Mouse (Mus musculus): ENCODE data around the gene Gm21987. TPM values are rescaled to one million over a fixed set of nuclear protein-coding genes. Genes with fewer than 3 reads are reported as not detected.

Gene Gm21987
- not detected in 2 replicates for polyA plus RNA-seq (2014; fragmentation: Nextera tagmentation; extraction: Ambion mirVana)

DNA sequence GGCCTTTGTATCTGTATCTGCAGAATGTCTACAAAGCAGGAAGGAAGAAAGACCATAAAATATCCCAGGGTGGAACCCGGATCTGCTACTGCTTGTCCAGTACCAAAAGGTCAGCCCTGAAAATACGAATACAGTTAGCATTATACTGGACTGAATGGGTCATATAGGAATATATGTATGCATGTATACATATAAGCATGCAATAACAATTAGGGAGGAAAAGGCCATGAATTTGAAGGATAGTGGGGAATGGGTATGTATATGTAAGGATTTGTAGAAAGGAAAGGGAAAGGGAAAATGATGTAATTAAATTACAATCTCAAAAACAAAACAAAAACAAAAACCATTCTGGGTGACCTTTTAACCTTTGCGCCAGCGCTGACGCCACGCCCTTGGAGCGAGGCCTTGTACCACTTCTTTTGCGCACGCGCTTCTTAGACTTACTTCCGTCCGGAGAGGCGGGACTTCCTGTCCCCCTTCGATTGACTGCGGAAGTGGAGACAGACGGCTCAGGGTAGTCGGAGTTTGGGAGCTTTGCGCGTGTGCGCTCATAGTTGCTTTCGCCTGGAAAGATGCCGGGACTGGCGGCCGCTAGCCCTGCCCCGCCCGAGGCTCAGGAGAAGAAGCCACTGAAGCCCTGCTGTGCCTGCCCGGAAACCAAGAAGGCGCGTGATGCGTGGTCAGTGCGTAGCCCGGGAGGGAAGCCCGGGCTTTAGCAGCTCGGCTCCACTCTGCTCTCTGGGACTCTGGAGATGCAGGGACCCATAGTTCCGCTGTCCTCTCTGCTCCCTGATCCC, at the start of gene Gm21987, which contains the start of gene Cox17:
Gene Gm21987 (plus strand): TSS at position 512 of the 797 bp plus-strand sequence.
Gene Cox17 (plus strand): TSS at position 463 of the 797 bp plus-strand sequence.
- 4% methylated on average over 35 of the region's 35 CpGs for WGBS
- H3K27me3 ChIP-seq (ENCODE audit: control insufficient read depth, insufficient read depth, low read length): no peaks in the 10 kb centered on the region
- H3K4me1 ChIP-seq (replicated peaks; ENCODE audit: control insufficient read depth, insufficient read depth, low read length): peaks cover 3% of the 10 kb centered on the region; the same call in 1 of the 2 replicates
- DNase-seq (ENCODE audit: low spot score): peak; percentile 91
- no peaks in the 10 kb centered on the region for H3K9me3 ChIP-seq (ENCODE audit: control insufficient read depth, low read length)
- peak within 1 kb of the TSS; percentile 65 for H3K4me2 ChIP-seq (ENCODE audit: low read depth, low read length, severe bottlenecking)
- H3K9ac ChIP-seq (ENCODE audit: low read length): peak within 1 kb of the TSS; percentile 74
- H3K27ac ChIP-seq (ENCODE audit: low read depth, low read length): peak within 1 kb of the TSS; percentile 84
- H3K4me3 ChIP-seq (ENCODE audit: low read depth, low read length): peak within 1 kb of the TSS; percentile 74
- peaks cover 2% of the 10 kb centered on the region; the same call in 1 of the 2 replicates for H3K36me3 ChIP-seq (ENCODE audit: control insufficient read depth, insufficient read depth, low read length)
- ATAC-seq (replicated peaks; ENCODE audit: low FRiP score): peak; percentile 96

DNA sequence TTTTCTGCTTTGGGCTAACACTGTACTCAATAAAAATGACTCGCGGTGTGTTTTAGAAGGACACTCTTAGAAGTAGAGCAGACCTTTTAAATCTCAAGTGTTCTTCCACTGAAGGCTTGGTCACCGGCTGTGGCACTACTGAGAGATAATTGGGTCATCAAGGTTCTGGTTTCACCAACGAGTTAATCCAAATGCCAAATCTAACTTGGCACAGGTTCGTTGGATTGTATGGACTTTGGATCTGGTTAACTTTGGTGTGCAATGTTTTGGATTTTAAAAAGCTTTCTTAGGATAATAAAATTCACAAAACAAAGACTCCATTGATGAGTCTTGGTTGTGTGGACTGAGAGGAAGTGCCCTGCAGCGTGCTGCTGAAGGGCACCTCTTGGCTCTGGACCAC, 48.4 kb upstream of the Gm21987 start:
- Histone ChIP-seq H3K4me1 (replicated peaks; ENCODE audit: control insufficient read depth, insufficient read depth, low read length) (no peaks in the 10 kb centered on the region), H3K27ac (ENCODE audit: low read depth, low read length) (no peak overlapping the region), H3K9ac (ENCODE audit: low read length) (no peak overlapping the region), H3K4me3 (ENCODE audit: low read depth, low read length) (no peak overlapping the region), H3K9me3 (ENCODE audit: control insufficient read depth, low read length) (no peaks in the 10 kb centered on the region), H3K27me3 (ENCODE audit: control insufficient read depth, insufficient read depth, low read length) (no peaks in the 10 kb centered on the region), H3K36me3 (ENCODE audit: control insufficient read depth, insufficient read depth, low read length) (no peaks in the 10 kb centered on the region), H3K4me2 (ENCODE audit: low read depth, low read length, severe bottlenecking) (no peak overlapping the region)
- WGBS: 89% methylated on average over 6 of the region's 6 CpGs
- DNase-seq (ENCODE audit: low spot score) (peak; percentile 17), ATAC-seq (replicated peaks; ENCODE audit: low FRiP score) (no peak)

DNA sequence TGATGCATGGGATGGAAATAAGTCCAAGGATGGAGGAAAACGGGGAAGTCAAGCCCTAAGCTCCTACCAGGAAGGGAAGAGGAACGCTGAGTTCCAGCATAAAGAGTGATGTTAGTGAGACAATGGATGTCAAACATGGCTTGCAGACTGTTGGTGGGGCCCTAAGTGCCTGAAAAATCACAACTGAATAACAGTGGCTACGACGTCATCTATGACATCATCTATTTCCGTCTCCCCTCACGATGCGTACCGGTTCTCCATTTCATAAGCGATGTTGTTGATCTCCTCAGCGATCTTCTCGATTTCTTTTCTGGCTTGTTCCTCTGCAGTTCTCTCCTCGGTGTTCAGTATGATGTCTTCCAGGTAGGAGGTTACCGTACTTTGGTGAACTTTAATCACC, 44.5 kb upstream of the Gm21987 start:
- no peak for DNase-seq (ENCODE audit: low spot score)
- whole genome bisulfite sequencing: 89% methylated on average over 13 of the region's 13 CpGs
- ATAC-seq (replicated peaks; ENCODE audit: low FRiP score): no peak
- Histone ChIP-seq H3K9ac (ENCODE audit: low read length) (no peak overlapping the region), H3K4me3 (ENCODE audit: low read depth, low read length) (no peak overlapping the region), H3K36me3 (ENCODE audit: control insufficient read depth, insufficient read depth, low read length) (no peaks in the 10 kb centered on the region), H3K27ac (ENCODE audit: low read depth, low read length) (no peak overlapping the region), H3K27me3 (ENCODE audit: control insufficient read depth, insufficient read depth, low read length) (no peaks in the 10 kb centered on the region), H3K4me1 (replicated peaks; ENCODE audit: control insufficient read depth, insufficient read depth, low read length) (no peaks in the 10 kb centered on the region; the same call in 1 of the 2 replicates), H3K9me3 (ENCODE audit: control insufficient read depth, low read length) (no peaks in the 10 kb centered on the region), H3K4me2 (ENCODE audit: low read depth, low read length, severe bottlenecking) (no peak overlapping the region)

- Histone ChIP-seq H3K27me3 (ENCODE audit: control insufficient read depth, insufficient read depth, low read length) (no peaks in the 10 kb centered on the region), H3K9ac (ENCODE audit: low read length) (no peak overlapping the region), H3K9me3 (ENCODE audit: control insufficient read depth, low read length) (no peaks in the 10 kb centered on the region), H3K4me1 (replicated peaks; ENCODE audit: control insufficient read depth, insufficient read depth, low read length) (no peaks in the 10 kb centered on the region; the same call in 1 of the 2 replicates), H3K4me2 (ENCODE audit: low read depth, low read length, severe bottlenecking) (no peak overlapping the region), H3K36me3 (ENCODE audit: control insufficient read depth, insufficient read depth, low read length) (no peaks in the 10 kb centered on the region), H3K4me3 (ENCODE audit: low read depth, low read length) (no peak overlapping the region), H3K27ac (ENCODE audit: low read depth, low read length) (no peak overlapping the region)
- 80% methylated on average over 17 of the region's 17 CpGs for WGBS
- ATAC-seq (replicated peaks; ENCODE audit: low FRiP score) (no peak), DNase-seq (ENCODE audit: low spot score) (no peak)
Observed at GRCm38 (mm10) chr16:38304460-38305194, 42.2 kb upstream of the Gm21987 start.

GRCm38 (mm10) chr16:38306571-38307220, 40.1 kb upstream of the Gm21987 start:
- no peak overlapping the region for H3K4me2 ChIP-seq (ENCODE audit: low read depth, low read length, severe bottlenecking)
- H3K27me3 ChIP-seq (ENCODE audit: control insufficient read depth, insufficient read depth, low read length): no peaks in the 10 kb centered on the region
- no peak for DNase-seq (ENCODE audit: low spot score)
- H3K4me3 ChIP-seq (ENCODE audit: low read depth, low read length): no peak overlapping the region
- no peaks in the 10 kb centered on the region; the same call in 1 of the 2 replicates for H3K4me1 ChIP-seq (replicated peaks; ENCODE audit: control insufficient read depth, insufficient read depth, low read length)
- H3K9me3 ChIP-seq (ENCODE audit: control insufficient read depth, low read length): no peaks in the 10 kb centered on the region
- 45% methylated on average over 18 of the region's 18 CpGs for WGBS
- H3K36me3 ChIP-seq (ENCODE audit: control insufficient read depth, insufficient read depth, low read length): no peaks in the 10 kb centered on the region
- H3K27ac ChIP-seq (ENCODE audit: low read depth, low read length): no peak overlapping the region
- no peak overlapping the region for H3K9ac ChIP-seq (ENCODE audit: low read length)
- ATAC-seq (replicated peaks; ENCODE audit: low FRiP score): no peak

GRCm38 (mm10) chr16:38307221-38307605, 39.6 kb upstream of the Gm21987 start:
- H3K27ac ChIP-seq (ENCODE audit: low read depth, low read length): no peak overlapping the region
- no peaks in the 10 kb centered on the region for H3K36me3 ChIP-seq (ENCODE audit: control insufficient read depth, insufficient read depth, low read length)
- H3K4me2 ChIP-seq (ENCODE audit: low read depth, low read length, severe bottlenecking): no peak overlapping the region
- WGBS: 34% methylated on average over 5 of the region's 5 CpGs
- no peaks in the 10 kb centered on the region for H3K9me3 ChIP-seq (ENCODE audit: control insufficient read depth, low read length)
- H3K4me1 ChIP-seq (replicated peaks; ENCODE audit: control insufficient read depth, insufficient read depth, low read length): no peaks in the 10 kb centered on the region; the same call in 1 of the 2 replicates
- H3K4me3 ChIP-seq (ENCODE audit: low read depth, low read length): no peak overlapping the region
- no peak for ATAC-seq (replicated peaks; ENCODE audit: low FRiP score)
- no peak overlapping the region; the same call in 1 of the 2 replicates for H3K9ac ChIP-seq (ENCODE audit: low read length)
- no peaks in the 10 kb centered on the region for H3K27me3 ChIP-seq (ENCODE audit: control insufficient read depth, insufficient read depth, low read length)
- DNase-seq (ENCODE audit: low spot score): no peak

DNA sequence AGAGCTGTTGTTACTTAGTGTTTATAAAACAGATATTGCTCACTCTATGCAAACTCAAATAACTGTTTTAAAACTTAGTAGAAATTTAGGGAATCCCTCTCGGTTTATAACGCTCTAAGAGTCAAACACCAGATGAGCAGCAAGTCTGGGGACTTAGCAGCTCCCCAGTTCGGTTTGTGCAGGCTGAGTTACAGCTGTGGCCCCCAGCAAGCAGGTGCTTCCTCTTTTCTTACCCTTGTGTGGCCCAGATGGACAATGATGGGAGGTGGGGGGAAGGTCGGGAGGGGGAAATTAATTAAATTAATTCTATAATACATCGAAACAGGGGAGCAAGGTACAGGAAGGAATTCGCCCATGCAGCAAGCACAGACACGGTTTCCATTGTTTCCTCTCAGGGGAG, 39.2 kb upstream of the Gm21987 start:
- H3K9me3 ChIP-seq (ENCODE audit: control insufficient read depth, low read length): no peaks in the 10 kb centered on the region
- no peaks in the 10 kb centered on the region; the same call in 1 of the 2 replicates for H3K4me1 ChIP-seq (replicated peaks; ENCODE audit: control insufficient read depth, insufficient read depth, low read length)
- H3K36me3 ChIP-seq (ENCODE audit: control insufficient read depth, insufficient read depth, low read length): no peaks in the 10 kb centered on the region
- 52% methylated on average over 7 of the region's 7 CpGs for WGBS
- H3K4me2 ChIP-seq (ENCODE audit: low read depth, low read length, severe bottlenecking): no peak overlapping the region
- DNase-seq (ENCODE audit: low spot score) (no peak), ATAC-seq (replicated peaks; ENCODE audit: low FRiP score) (no peak)
- H3K4me3 ChIP-seq (ENCODE audit: low read depth, low read length): no peak overlapping the region
- H3K9ac ChIP-seq (ENCODE audit: low read length): no peak overlapping the region
- H3K27ac ChIP-seq (ENCODE audit: low read depth, low read length): no peak overlapping the region
- no peaks in the 10 kb centered on the region for H3K27me3 ChIP-seq (ENCODE audit: control insufficient read depth, insufficient read depth, low read length)

GRCm38 (mm10) chr16:38308195-38308594, 38.6 kb upstream of the Gm21987 start:
- no peaks in the 10 kb centered on the region for H3K9me3 ChIP-seq (ENCODE audit: control insufficient read depth, low read length)
- no peaks in the 10 kb centered on the region; the same call in 1 of the 2 replicates for H3K4me1 ChIP-seq (replicated peaks; ENCODE audit: control insufficient read depth, insufficient read depth, low read length)
- H3K36me3 ChIP-seq (ENCODE audit: control insufficient read depth, insufficient read depth, low read length): no peaks in the 10 kb centered on the region
- no peak overlapping the region for H3K4me3 ChIP-seq (ENCODE audit: low read depth, low read length)
- no peak overlapping the region for H3K27ac ChIP-seq (ENCODE audit: low read depth, low read length)
- no peak for ATAC-seq (replicated peaks; ENCODE audit: low FRiP score)
- no peaks in the 10 kb centered on the region for H3K27me3 ChIP-seq (ENCODE audit: control insufficient read depth, insufficient read depth, low read length)
- H3K4me2 ChIP-seq (ENCODE audit: low read depth, low read length, severe bottlenecking): no peak overlapping the region
- H3K9ac ChIP-seq (ENCODE audit: low read length): no peak overlapping the region
- WGBS: 85% methylated on average over 11 of the region's 11 CpGs
- DNase-seq (ENCODE audit: low spot score): no peak

All from forebrain, embryonic 11.5 days (tissue).